Mouse (Mus musculus) lung, adult 2 months (tissue): ENCODE data around the gene Anks1b.

Experiments used
- CTCF ChIP-seq: fragments of 200-500 bp; IDR thresholded peaks from 2 replicates; pipeline ENCODE4 v1.5.1; 2011; ENCODE audit warnings: mild to moderate bottlenecking, low read length, control low read depth; ENCODE audit not compliant: insufficient read depth
- POLR2A ChIP-seq: fragments of 200-500 bp; IDR thresholded peaks from 2 replicates; pipeline ENCODE4 v1.6.1; 2011; ENCODE audit warnings: low read depth, mild to moderate bottlenecking, control low read depth, low read length, borderline replicate concordance; ENCODE audit errors: extremely low read depth

DNA sequence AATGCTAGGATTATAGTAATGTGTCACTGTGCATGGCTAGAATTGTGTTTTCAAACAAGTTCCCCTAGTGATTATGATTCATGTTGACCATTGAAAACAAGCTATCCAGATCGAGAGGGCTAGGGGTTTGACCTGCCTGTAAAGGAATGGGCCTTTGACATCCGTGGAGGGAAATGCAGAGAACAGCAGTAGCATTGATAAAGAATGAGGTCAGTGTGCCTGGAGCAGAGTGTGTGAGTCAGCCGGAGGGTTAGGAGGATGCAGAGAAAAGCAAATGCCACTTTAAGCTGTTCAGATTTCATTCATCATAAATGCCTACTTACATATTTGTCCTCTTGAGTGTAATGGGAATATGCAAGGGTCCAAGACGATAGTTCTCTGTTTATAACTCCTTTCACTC, 195.3 kb downstream of the Anks1b start:
- TF ChIP-seq CTCF, result no peak
- no peak for TF ChIP-seq POLR2A
